Mouse (Mus musculus) megakaryocyte, embryonic 14.5 days (primary cell): ENCODE measurements around the gene Crisp4.

Experiments
- FLI1 ChIP-seq: IDR thresholded peaks from 2 replicates; pipeline ENCODE4 v1.6.1; 2012; ENCODE audit warnings: low read length, inconsistent platforms, mixed read lengths
- GATA1 ChIP-seq: IDR thresholded peaks from 3 replicates; pipeline ENCODE4 v1.6.1; 2012; ENCODE audit warnings: mixed read lengths, low read length, inconsistent platforms, borderline replicate concordance

GRCm38 (mm10) chr1:18105866-18106529 is 39.7 kb downstream of the Crisp4 start:
- no peak for TF ChIP-seq FLI1
- TF ChIP-seq GATA1: no peak
